Mouse (Mus musculus) C2C12 (cell line): ENCODE measurements around the gene Taf6. TPM values are rescaled to one million over a fixed set of nuclear protein-coding genes. Genes with fewer than 3 reads are reported as not detected.

Experiments
- H3K27me3 ChIP-seq: one replicate; pipeline ENCODE4 v1.6.1; 2011; ENCODE audit not compliant: control insufficient read depth, insufficient read depth, insufficient read length
- H3K36me3 ChIP-seq: one replicate; pipeline ENCODE4 v1.6.1; 2011; ENCODE audit not compliant: control insufficient read depth, insufficient read depth
- H3K4me3 ChIP-seq: one replicate; pipeline ENCODE4 v1.5.1; 2011; ENCODE audit warnings: mild to moderate bottlenecking, control low read depth; ENCODE audit not compliant: poor library complexity, insufficient read depth, severe bottlenecking
- H3K79me2 ChIP-seq: one replicate; pipeline ENCODE4 v1.6.1; 2011; ENCODE audit not compliant: control insufficient read depth, insufficient read depth
- H3K79me3 ChIP-seq: one replicate; pipeline ENCODE4 v1.6.1; 2011; ENCODE audit warnings: low read depth, control low read depth
- H3ac ChIP-seq: one replicate; pipeline ENCODE3; 2011; ENCODE audit warnings: low read depth; ENCODE audit not compliant: control insufficient read depth, insufficient read length
- CEBPB ChIP-seq: IDR thresholded peaks from one replicate; pipeline ENCODE4 v1.6.1; 2011; ENCODE audit warnings: low read depth, mild to moderate bottlenecking, control low read depth, moderate library complexity
- CTCF ChIP-seq: IDR thresholded peaks from one replicate; pipeline ENCODE4 v1.5.1; 2011; ENCODE audit not compliant: control insufficient read depth, insufficient read depth, insufficient read length
- FOSL1 ChIP-seq: IDR thresholded peaks from one replicate; pipeline ENCODE4 v1.8.0; 2011; ENCODE audit warnings: mild to moderate bottlenecking, low read length; ENCODE audit not compliant: poor library complexity, insufficient read depth, severe bottlenecking
- MAX ChIP-seq: IDR thresholded peaks from one replicate; pipeline ENCODE4 v1.6.1; 2011; ENCODE audit warnings: mild to moderate bottlenecking, control low read depth
- MYOD1 ChIP-seq: IDR thresholded peaks from one replicate; pipeline ENCODE4 v1.6.1; 2011; ENCODE audit warnings: low read depth; ENCODE audit not compliant: control insufficient read depth, insufficient read length
- MYOG ChIP-seq: IDR thresholded peaks from one replicate; pipeline ENCODE4 v1.6.1; 2011; ENCODE audit not compliant: control insufficient read depth, insufficient read length; ENCODE audit errors: extremely low read depth
- USF1 ChIP-seq: IDR thresholded peaks from one replicate; pipeline ENCODE4 v1.6.1; 2011; ENCODE audit warnings: low read depth, mild to moderate bottlenecking, control low read depth, moderate library complexity
- polyA plus RNA-seq: library from polyadenylated mRNA; unstranded; fragments of >200 nt; fragmentation: generic; extraction: Trizol; gene quantifications from one replicate; pipeline ENCODE4 v1.2.1, GENCODE M21; 2012; ENCODE audit warnings: missing spikeins

Gene Taf6
- polyA plus RNA-seq, 1 experiment: 58.1 TPM

GRCm38 (mm10) chr5:138165594-138165993 lies 21.7 kb downstream of the Taf6 start:
- peaks cover 68% of the 10 kb centered on the region for H3K79me2 ChIP-seq
- peaks cover 36% of the 10 kb centered on the region for H3K79me3 ChIP-seq
- H3K27me3 ChIP-seq: no peaks in the 10 kb centered on the region
- H3K4me3 ChIP-seq: no peak overlapping the region
- peaks cover 79% of the 10 kb centered on the region for H3K36me3 ChIP-seq
- H3ac ChIP-seq: no peak overlapping the region
- TF ChIP-seq USF1: no peak
- no peak for TF ChIP-seq CEBPB
- no peak for TF ChIP-seq MAX
- TF ChIP-seq MYOD1: no peak
- no peak for TF ChIP-seq MYOG
- no peak for TF ChIP-seq FOSL1
- no peak for TF ChIP-seq CTCF

- H3K79me2 ChIP-seq: peaks cover 48% of the 10 kb centered on the region
- H3K27me3 ChIP-seq: no peaks in the 10 kb centered on the region
- H3K36me3 ChIP-seq: peaks cover 63% of the 10 kb centered on the region
- TF ChIP-seq FOSL1 (no peak), USF1 (no peak), CTCF (no peak), MAX (no peak), MYOD1 (no peak), MYOG (no peak), CEBPB (no peak)
- no peak overlapping the region for H3K4me3 ChIP-seq
- H3ac ChIP-seq: no peak overlapping the region
- H3K79me3 ChIP-seq: peaks cover 19% of the 10 kb centered on the region
Observed at GRCm38 (mm10) chr5:138163610-138164009, 23.6 kb downstream of the Taf6 start.

GRCm38 (mm10) chr5:138163046-138163445 lies 24.2 kb downstream of the Taf6 start:
- Histone ChIP-seq H3K27me3 (no peaks in the 10 kb centered on the region), H3K79me3 (peaks cover 18% of the 10 kb centered on the region), H3ac (no peak overlapping the region), H3K4me3 (no peak overlapping the region), H3K36me3 (peaks cover 58% of the 10 kb centered on the region), H3K79me2 (peaks cover 42% of the 10 kb centered on the region)
- TF ChIP-seq CEBPB (no peak), USF1 (no peak), MAX (no peak), MYOD1 (no peak), CTCF (no peak), FOSL1 (no peak), MYOG (no peak)

- peaks cover 38% of the 10 kb centered on the region for H3K36me3 ChIP-seq
- TF ChIP-seq MYOG: no peak
- no peak for TF ChIP-seq MYOD1
- TF ChIP-seq MAX: no peak
- TF ChIP-seq FOSL1: no peak
- TF ChIP-seq CEBPB: no peak
- TF ChIP-seq USF1: no peak
- TF ChIP-seq CTCF: no peak
- H3K79me2 ChIP-seq: peaks cover 29% of the 10 kb centered on the region
- peaks cover 18% of the 10 kb centered on the region for H3K79me3 ChIP-seq
- H3K4me3 ChIP-seq: peak within 1 kb of the TSS; percentile 85
- peak within 1 kb of the TSS; percentile 44 for H3ac ChIP-seq
- no peaks in the 10 kb centered on the region for H3K27me3 ChIP-seq
Observed at GRCm38 (mm10) chr5:138160842-138161665, 26.2 kb downstream of the Taf6 start, which contains the start of gene Cops6. Cops6 (plus strand) TSS chr5:138161071.

GRCm38 (mm10) chr5:138160224-138160762 lies 27.0 kb downstream of the Taf6 start:
- H3K36me3 ChIP-seq: peaks cover 30% of the 10 kb centered on the region
- H3K27me3 ChIP-seq: no peaks in the 10 kb centered on the region
- H3K79me3 ChIP-seq: peaks cover 17% of the 10 kb centered on the region
- no peak overlapping the region for H3ac ChIP-seq
- TF ChIP-seq MAX (no peak), CTCF (no peak), MYOG (no peak), MYOD1 (no peak), CEBPB (no peak), FOSL1 (no peak), USF1 (no peak)
- H3K4me3 ChIP-seq: no peak overlapping the region
- peaks cover 22% of the 10 kb centered on the region for H3K79me2 ChIP-seq
